Mouse (Mus musculus) olfactory bulb, adult 2 months (tissue): ENCODE measurements at regions not wholly inside any gene's neighbourhood (a gene's known extent, or its start where the extent isn't known, plus 50 kb on each side); places are given as distances from the start of the nearest gene placed in this dataset.

ENCODE experiments used
- CTCF ChIP-seq: fragments of 200-500 bp; IDR thresholded peaks from 2 replicates; pipeline ENCODE4 v1.5.1; 2012; ENCODE audit warnings: low read depth, mild to moderate bottlenecking, low read length, moderate library complexity; ENCODE audit not compliant: insufficient read depth
- POLR2A ChIP-seq: fragments of 200-500 bp; IDR thresholded peaks from 2 replicates; pipeline ENCODE4 v1.6.1; 2012; ENCODE audit warnings: mild to moderate bottlenecking, low read depth, low read length, moderate library complexity; ENCODE audit not compliant: insufficient read depth

- TF ChIP-seq CTCF = no peak
- TF ChIP-seq POLR2A = no peak
These were observed 66.5 kb upstream of the Usp25 start for GRCm38 (mm10) chr16:76947011-76947410.
